Mouse (Mus musculus) spleen, adult 18-20 months (tissue): Measurements from ENCODE around the gene Ctnnbip1.

ENCODE experiments used
- DNase-seq, 2 experiments: peaks; one replicate each; pipeline ENCODE4 v3.0.0; 2022; ENCODE audit warnings: mixed read lengths in 2 of 2

The Ctnnbip1 gene

GRCm38 (mm10) chr4:149562905-149563347 is 44.9 kb downstream of the Ctnnbip1 start:
- DNase-seq: no peak

GRCm38 (mm10) chr4:149563941-149564361 is 45.9 kb downstream of the Ctnnbip1 start:
- no peak for DNase-seq

- DNase-seq: no peak
These were observed 46.7 kb downstream of the Ctnnbip1 start for GRCm38 (mm10) chr4:149564452-149565407.

GRCm38 (mm10) chr4:149567432-149568026 is 49.5 kb downstream of the Ctnnbip1 start:
- no peak for DNase-seq

- DNase-seq: no peak
These were observed 50.6 kb downstream of the Ctnnbip1 start for GRCm38 (mm10) chr4:149568622-149569021.

- DNase-seq: no peak
These were observed 51.9 kb downstream of the Ctnnbip1 start for GRCm38 (mm10) chr4:149569781-149570497.

- no peak for DNase-seq
These were observed 52.4 kb downstream of the Ctnnbip1 start for GRCm38 (mm10) chr4:149570498-149570863.

GRCm38 (mm10) chr4:149571209-149571608 is 53.2 kb downstream of the Ctnnbip1 start:
- no peak for DNase-seq

- no peak for DNase-seq
These were observed 53.7 kb downstream of the Ctnnbip1 start for GRCm38 (mm10) chr4:149571651-149572149.

- DNase-seq: no peak
These were observed 54.4 kb downstream of the Ctnnbip1 start for GRCm38 (mm10) chr4:149572446-149572845.

- DNase-seq: no peak
These were observed 54.8 kb downstream of the Ctnnbip1 start for GRCm38 (mm10) chr4:149572851-149573250.

- DNase-seq: no peak
These were observed 56.4 kb downstream of the Ctnnbip1 start for GRCm38 (mm10) chr4:149574391-149574821.

- DNase-seq: no peak
These were observed 58.0 kb downstream of the Ctnnbip1 start for GRCm38 (mm10) chr4:149576061-149576460.

GRCm38 (mm10) chr4:149576993-149577548 is 59.0 kb downstream of the Ctnnbip1 start:
- no peak for DNase-seq

- DNase-seq: no peak
These were observed 60.1 kb downstream of the Ctnnbip1 start for GRCm38 (mm10) chr4:149578085-149578681.

- DNase-seq: no peak
These were observed 60.8 kb downstream of the Ctnnbip1 start for GRCm38 (mm10) chr4:149578831-149579230.

GRCm38 (mm10) chr4:149585236-149585635 is 67.2 kb downstream of the Ctnnbip1 start:
- no peak for DNase-seq

- DNase-seq: peak in 1 of 2 experiments; percentile 30
These were observed 68.2 kb downstream of the Ctnnbip1 start, which contains the start of gene Clstn1 for GRCm38 (mm10) chr4:149586044-149586782. Clstn1 (plus strand) TSS chr4:149586468.

GRCm38 (mm10) chr4:149586783-149587595 is 69.0 kb downstream of the Ctnnbip1 start:
- peak in 1 of 2 experiments; percentile 9 for DNase-seq

GRCm38 (mm10) chr4:149587596-149588168 is 69.6 kb downstream of the Ctnnbip1 start:
- no peak for DNase-seq
